Mouse (Mus musculus) kidney, adult 2 months (tissue): ENCODE results near the gene Taf3. TPM values are rescaled to one million over a fixed set of nuclear protein-coding genes. Genes with fewer than 3 reads are reported as not detected.

Source experiments
- DNase-seq: peaks from one replicate; pipeline ENCODE4 v3.0.0; 2021
- H3K27ac ChIP-seq: fragments of 200-500 bp; 2 replicates; pipeline ENCODE4 v1.5.1; 2012; ENCODE audit warnings: low read depth, low read length, control low read depth, inconsistent platforms; ENCODE audit not compliant: insufficient read depth
- H3K27me3 ChIP-seq: fragments of 200-500 bp; replicated peaks from 2 replicates; pipeline ENCODE4 v1.6.1; 2012; ENCODE audit warnings: mild to moderate bottlenecking, moderate library complexity, low read length, inconsistent platforms; ENCODE audit not compliant: control insufficient read depth, insufficient read depth
- H3K36me3 ChIP-seq: fragments of 200-500 bp; 2 replicates; pipeline ENCODE4 v1.6.1; 2012; ENCODE audit warnings: mild to moderate bottlenecking, moderate library complexity, low read length, inconsistent platforms; ENCODE audit not compliant: control insufficient read depth, insufficient read depth
- H3K4me1 ChIP-seq: fragments of 200-500 bp; 2 replicates; pipeline ENCODE4 v1.6.1; 2011; ENCODE audit warnings: low read length; ENCODE audit not compliant: control insufficient read depth, insufficient read depth
- H3K4me3 ChIP-seq: fragments of 200-500 bp; 2 replicates; pipeline ENCODE4 v1.5.1; 2011; ENCODE audit warnings: mild to moderate bottlenecking, low read depth, low read length, control low read depth; ENCODE audit not compliant: insufficient read depth
- CTCF ChIP-seq: fragments of 200-500 bp; conservative IDR thresholded peaks from 2 replicates; pipeline ENCODE4 v1.5.1; 2011; ENCODE audit warnings: low read depth, mild to moderate bottlenecking, control low read depth, low read length, moderate library complexity, mixed read lengths; ENCODE audit not compliant: insufficient read depth, insufficient read length
- POLR2A ChIP-seq: fragments of 200-500 bp; IDR thresholded peaks from one replicate; pipeline ENCODE4 v1.6.1; 2011; ENCODE audit warnings: low read depth, low read length, control low read depth
- WGBS: fragments of 180-500 bp; shearing (Covaris S2); methylation state at CpG from one replicate; pipeline ENCODE4 v1.1.7; 2018; 5-methylcytosine and 5-hydroxymethylcytosine counted together
- polyA plus RNA-seq: library from polyadenylated mRNA; depleted of rRNA; stranded (reverse); fragments of >200 nt; gene quantifications from 2 replicates; pipeline ENCODE4 v1.2.3, GENCODE M21; 2012

Taf3 gene
- polyA plus RNA-seq, 1 experiment = 6.5 TPM

- under 1% methylated on average over 28 of the region's 28 CpGs for WGBS
- H3K27ac ChIP-seq = peak overlapping the region; percentile 99
- DNase-seq = no peak
Observed at GRCm38 (mm10) chr2:10079745-10080309, 31.4 kb upstream of the Taf3 start.

GRCm38 (mm10) chr2:10076675-10077074 lies 28.3 kb upstream of the Taf3 start:
- no peak overlapping the region for H3K4me3 ChIP-seq
- H3K27ac ChIP-seq = no peak overlapping the region
- 44% methylated on average over 8 of the region's 8 CpGs for WGBS
- TF ChIP-seq POLR2A (no peak), CTCF (no peak)
- peaks cover 20% of the 10 kb centered on the region for H3K4me1 ChIP-seq
- H3K27me3 ChIP-seq = no peaks in the 10 kb centered on the region
- H3K36me3 ChIP-seq = no peaks in the 10 kb centered on the region
- no peak for DNase-seq

More at GRCm38 (mm10) chr2:10079745-10080309, 31.4 kb upstream of the Taf3 start:
- no peak for TF ChIP-seq POLR2A
- no peak for TF ChIP-seq CTCF
- peak overlapping the region; percentile 91 for H3K4me3 ChIP-seq
- no peaks in the 10 kb centered on the region for H3K36me3 ChIP-seq
- no peaks in the 10 kb centered on the region for H3K27me3 ChIP-seq
- peaks cover 21% of the 10 kb centered on the region for H3K4me1 ChIP-seq

GRCm38 (mm10) chr2:10074470-10074869 lies 26.1 kb upstream of the Taf3 start:
- 64% methylated on average over 7 of the region's 7 CpGs for WGBS
- Histone ChIP-seq H3K27me3 (no peaks in the 10 kb centered on the region), H3K4me3 (no peak overlapping the region), H3K27ac (no peak overlapping the region), H3K36me3 (no peaks in the 10 kb centered on the region), H3K4me1 (peaks cover 16% of the 10 kb centered on the region)
- TF ChIP-seq CTCF (no peak), POLR2A (no peak)
- no peak for DNase-seq

GRCm38 (mm10) chr2:10071751-10072150 lies 23.4 kb upstream of the Taf3 start:
- Histone ChIP-seq H3K4me1 (no peaks in the 10 kb centered on the region), H3K36me3 (peaks cover 3% of the 10 kb centered on the region; the same call in 1 of the 2 replicates), H3K27ac (no peak overlapping the region), H3K27me3 (no peaks in the 10 kb centered on the region), H3K4me3 (no peak overlapping the region)
- no peak for DNase-seq
- no peak for TF ChIP-seq CTCF
- TF ChIP-seq POLR2A = no peak
- WGBS = 58% methylated on average over 7 of the region's 7 CpGs

- 89% methylated on average over 5 of the region's 5 CpGs for WGBS
- Histone ChIP-seq H3K4me1 (no peaks in the 10 kb centered on the region), H3K4me3 (no peak overlapping the region), H3K27me3 (no peaks in the 10 kb centered on the region), H3K36me3 (peaks cover 18% of the 10 kb centered on the region), H3K27ac (no peak overlapping the region)
- TF ChIP-seq CTCF (no peak), POLR2A (no peak)
- no peak for DNase-seq
Observed at GRCm38 (mm10) chr2:10058836-10059235, 10.4 kb upstream of the Taf3 start.

GRCm38 (mm10) chr2:10051996-10052395 lies 3.6 kb upstream of the Taf3 start:
- Histone ChIP-seq H3K27ac (no peak overlapping the region), H3K36me3 (peaks cover 4% of the 10 kb centered on the region), H3K4me3 (no peak overlapping the region), H3K4me1 (no peaks in the 10 kb centered on the region; the same call in 1 of the 2 replicates), H3K27me3 (no peaks in the 10 kb centered on the region)
- TF ChIP-seq CTCF (no peak), POLR2A (no peak)
- 93% methylated on average over 1 of the region's 1 CpGs for WGBS
- no peak for DNase-seq

GRCm38 (mm10) chr2:10050878-10051277 lies 2.5 kb upstream of the Taf3 start:
- Histone ChIP-seq H3K27me3 (no peaks in the 10 kb centered on the region), H3K4me3 (no peak overlapping the region), H3K4me1 (no peaks in the 10 kb centered on the region; the same call in 1 of the 2 replicates), H3K36me3 (no peaks in the 10 kb centered on the region), H3K27ac (no peak overlapping the region)
- no peak for TF ChIP-seq CTCF
- no peak for TF ChIP-seq POLR2A
- no peak for DNase-seq
- 85% methylated on average over 3 of the region's 3 CpGs for WGBS
